Mouse (Mus musculus) left cerebral cortex, adult 11 months (tissue): ENCODE results near the gene Rsf1.

ENCODE experiments used
- DNase-seq: peaks from one replicate; pipeline ENCODE4 v3.0.0; 2022; ENCODE audit warnings: low spot score

Rsf1 gene

DNA sequence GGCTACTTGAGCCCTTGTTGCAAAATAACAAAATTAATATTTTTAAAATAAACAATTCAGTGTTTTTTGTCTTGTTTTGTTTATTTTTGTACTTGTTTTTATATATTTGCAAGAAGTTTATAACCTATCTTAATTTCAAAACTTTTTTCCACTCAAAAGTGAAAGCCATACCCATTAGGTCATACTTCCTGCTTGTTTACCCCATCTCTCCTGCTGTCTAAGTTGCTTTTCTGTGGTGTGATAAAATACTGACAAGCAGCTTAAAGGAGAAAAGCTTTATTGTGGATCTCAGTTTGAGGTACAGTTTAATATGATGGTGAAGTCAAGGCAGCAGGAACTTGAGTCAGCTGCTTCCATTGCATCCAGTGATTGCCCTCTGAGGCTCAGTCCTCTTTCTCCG lies 53.2 kb downstream of the Rsf1 start:
- no peak for DNase-seq

GRCm38 (mm10) chr7:97645060-97645459 lies 65.4 kb downstream of the Rsf1 start:
- DNase-seq = no peak

DNA sequence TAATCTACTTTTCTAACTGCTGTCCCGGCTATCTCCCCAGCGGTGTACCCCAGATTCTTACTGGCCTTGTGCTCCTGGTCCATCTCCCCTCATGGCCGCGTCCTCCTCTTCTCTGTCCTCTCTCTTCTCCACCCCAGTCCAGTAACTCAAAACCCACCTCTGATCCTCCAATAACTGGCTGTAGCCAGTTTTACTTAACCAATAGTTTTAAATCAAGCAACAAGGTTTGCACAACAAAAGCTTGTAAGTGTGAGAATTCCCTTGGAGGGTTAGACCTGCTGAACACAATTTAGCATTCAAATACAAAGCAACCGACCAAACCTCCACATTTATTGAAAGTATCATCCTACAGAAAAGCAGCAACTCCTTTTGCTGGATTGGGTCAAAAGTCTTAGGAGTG lies 68.0 kb downstream of the Rsf1 start:
- no peak for DNase-seq

- DNase-seq = no peak
These were observed 71.0 kb downstream of the Rsf1 start for GRCm38 (mm10) chr7:97650729-97651128.

- no peak for DNase-seq
These were observed 76.5 kb downstream of the Rsf1 start for GRCm38 (mm10) chr7:97656144-97656543.

DNA sequence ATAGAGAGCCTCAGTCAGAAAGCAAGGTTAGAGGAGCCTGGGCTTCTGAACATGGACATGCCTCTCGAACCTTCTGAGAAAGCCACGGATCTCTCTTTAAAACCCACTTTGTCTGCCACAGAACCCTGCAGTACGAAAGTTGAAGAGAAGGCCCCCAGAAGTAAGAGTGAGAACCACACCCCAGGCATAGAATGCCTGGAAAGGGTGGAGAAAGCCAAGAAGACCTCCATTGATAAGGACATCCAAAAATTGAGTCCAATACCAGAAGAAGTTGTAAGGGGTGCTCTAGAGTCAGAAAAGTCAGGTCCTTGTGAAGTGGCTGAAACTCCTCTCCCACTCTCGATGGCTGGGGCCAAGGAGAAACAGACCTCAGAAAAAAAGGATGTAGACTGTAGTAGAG lies 81.9 kb downstream of the Rsf1 start:
- no peak for DNase-seq

GRCm38 (mm10) chr7:97679239-97679638 lies 99.5 kb downstream of the Rsf1 start:
- no peak for DNase-seq

DNA sequence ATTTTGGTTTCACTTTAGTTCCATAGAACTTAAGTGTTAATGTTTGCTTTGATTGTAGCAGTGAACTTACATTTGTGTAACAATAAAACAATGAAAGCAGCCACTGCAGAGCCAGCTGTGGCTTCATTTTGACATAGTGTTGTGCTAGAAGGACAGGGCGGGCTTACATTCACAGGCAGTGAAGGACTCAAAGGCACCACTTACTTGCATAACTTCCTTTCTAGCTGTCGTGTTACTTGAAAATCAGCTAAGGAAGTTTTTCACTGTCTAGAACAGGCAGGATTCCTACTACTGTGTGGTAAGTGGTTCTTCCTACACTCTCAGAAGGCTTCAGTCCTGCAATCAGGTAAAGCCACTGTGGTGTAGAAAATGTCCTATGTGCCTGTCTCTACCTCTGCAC lies 108.1 kb downstream of the Rsf1 start:
- no peak for DNase-seq

DNA sequence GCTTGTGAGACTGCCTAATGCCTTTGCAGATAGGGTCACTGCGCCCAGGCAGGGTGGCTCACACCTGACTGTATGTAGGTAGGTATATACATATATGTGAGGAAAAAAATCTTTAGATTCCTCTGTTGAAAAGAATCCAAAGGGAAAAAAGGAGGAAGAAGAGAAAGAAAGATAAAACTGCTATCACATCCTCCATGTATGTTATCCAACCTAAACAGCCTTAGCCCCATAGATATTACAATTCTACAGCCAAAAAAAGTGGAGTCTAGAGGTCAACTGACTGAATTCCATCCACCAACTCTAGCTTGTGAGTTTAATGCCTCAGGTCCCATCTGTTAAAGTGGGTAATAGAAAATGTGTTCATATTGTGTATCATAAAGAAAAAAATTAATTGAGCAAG lies 115.8 kb downstream of the Rsf1 start:
- no peak for DNase-seq

DNA sequence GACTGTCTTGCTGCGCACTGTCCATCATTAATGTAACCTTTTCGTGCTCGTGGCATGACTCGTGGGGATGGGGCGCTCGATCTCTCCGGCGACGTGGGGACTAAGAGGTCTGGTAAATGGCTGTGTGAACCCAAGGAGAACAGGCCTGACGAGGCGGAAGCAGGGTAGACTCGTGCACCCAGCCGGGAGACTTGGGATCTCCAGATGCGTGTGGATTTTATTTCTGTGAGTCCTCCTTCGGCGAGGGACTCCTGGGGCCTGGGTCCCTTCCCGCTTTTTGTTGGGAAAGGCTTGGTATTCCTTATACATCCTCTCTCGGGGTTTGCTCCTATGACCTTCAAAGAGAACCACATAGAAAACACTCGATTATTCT lies 116.4 kb downstream of the Rsf1 start:
- peak; percentile 15 for DNase-seq

GRCm38 (mm10) chr7:97696506-97697254 lies 117.0 kb downstream of the Rsf1 start, which contains the start of gene Clns1a:
TSS of gene Clns1a (plus strand) at chr7:97696634.
- DNase-seq = peak; percentile 91

GRCm38 (mm10) chr7:97700173-97700572 lies 120.5 kb downstream of the Rsf1 start:
- DNase-seq = no peak

- no peak for DNase-seq
These were observed 121.4 kb downstream of the Rsf1 start for GRCm38 (mm10) chr7:97701106-97701505.

GRCm38 (mm10) chr7:97707123-97707522 lies 127.4 kb downstream of the Rsf1 start:
- no peak for DNase-seq

DNA sequence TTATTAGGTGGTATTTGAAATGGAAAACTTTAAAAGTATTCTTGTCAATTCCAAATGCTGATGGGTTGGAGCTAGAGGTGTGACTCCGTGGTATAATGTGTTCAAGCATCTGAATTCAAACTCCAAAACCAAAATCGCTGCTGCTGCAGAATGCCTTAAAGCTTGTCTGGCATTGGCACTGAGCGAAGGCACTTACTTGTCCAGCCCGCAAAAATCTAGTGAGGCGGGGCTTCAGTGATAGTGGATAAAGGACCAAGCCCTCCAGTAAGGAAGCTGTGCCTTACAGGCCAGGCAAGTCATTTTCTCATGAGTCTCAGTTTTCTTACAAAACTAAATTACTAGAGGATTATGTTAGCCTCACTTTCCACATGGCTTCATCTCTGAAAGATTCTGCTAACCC lies 128.1 kb downstream of the Rsf1 start:
- no peak for DNase-seq

DNA sequence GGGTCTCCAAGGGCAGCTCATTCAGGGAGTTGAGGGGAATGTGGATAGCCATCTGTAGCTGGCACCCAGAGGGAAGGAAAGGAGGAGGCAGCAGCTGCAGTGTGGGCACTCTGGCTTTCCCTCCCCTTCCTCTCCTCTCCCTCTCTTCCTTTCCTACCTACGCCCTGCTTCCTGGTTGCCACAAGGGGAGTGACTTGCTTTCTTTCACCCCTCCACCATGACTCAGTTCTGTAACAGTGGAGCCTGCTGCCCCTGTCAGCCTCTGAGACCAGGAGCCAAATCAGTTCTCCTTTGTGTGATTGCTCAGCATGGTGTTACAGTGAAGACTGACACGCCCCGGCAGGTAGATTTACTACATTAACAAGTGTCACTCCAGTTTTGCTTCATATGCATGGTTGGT lies 129.5 kb downstream of the Rsf1 start:
- DNase-seq = peak; percentile 21

- DNase-seq = no peak
These were observed 135.0 kb downstream of the Rsf1 start for GRCm38 (mm10) chr7:97714651-97715050.

DNA sequence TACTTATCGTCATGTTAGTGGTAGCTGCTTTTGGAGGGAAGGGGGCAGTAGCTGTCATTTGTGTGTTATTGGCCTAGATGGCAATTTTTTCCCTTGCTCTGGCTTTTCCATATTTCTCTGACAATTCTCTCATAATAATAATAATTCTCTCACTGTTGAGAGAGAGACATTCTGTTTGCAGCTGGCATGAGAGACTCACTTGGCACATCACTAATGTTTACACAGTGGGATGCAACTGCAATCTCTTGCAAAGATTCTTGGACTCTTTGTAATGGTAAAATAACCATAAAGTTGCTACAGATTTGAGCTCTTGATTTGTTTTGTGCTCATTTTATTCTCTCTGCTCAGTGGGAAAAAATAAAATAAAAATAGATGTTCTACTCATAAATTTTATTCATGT lies 137.6 kb downstream of the Rsf1 start:
- DNase-seq = no peak

DNA sequence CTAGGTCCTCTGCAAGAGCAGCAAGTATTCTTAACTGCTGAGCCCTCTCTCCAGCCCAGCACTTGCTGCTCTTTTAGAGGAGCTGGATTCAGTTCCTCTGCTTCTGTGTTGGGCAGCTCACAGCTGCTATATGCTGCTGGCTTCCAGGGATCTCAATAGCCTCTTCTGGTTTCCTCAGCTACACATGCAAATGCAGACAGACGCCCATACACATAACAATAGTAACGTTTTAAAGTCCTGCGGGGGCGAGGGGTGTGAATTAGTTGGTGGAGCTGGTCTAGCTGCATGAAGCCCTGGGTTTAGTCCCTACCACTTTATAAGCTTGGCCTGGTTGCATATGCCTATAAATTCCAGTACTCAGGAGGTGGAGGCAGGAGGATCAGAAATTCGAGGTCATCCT lies 139.4 kb downstream of the Rsf1 start:
- DNase-seq = peak; percentile 48

DNA sequence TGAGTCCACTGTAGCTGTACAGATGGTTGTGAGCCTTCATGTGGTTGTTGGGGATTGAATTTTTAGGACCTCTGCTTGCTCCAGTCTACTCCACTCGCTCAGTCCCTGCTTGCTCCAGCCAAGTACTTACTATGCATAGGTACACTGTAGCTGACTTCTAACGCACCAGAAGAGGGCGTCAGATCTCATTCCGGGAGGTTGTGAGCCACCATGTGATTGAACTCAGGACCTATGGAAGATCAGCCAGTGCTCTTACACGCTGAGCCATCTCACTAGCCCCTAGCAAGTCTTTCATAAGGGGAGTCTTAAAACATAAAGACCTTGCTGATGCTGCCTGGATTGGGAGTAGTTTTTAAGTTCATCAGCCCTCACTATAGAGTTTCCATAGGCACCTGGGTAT lies 140.4 kb downstream of the Rsf1 start:
- DNase-seq = no peak

DNA sequence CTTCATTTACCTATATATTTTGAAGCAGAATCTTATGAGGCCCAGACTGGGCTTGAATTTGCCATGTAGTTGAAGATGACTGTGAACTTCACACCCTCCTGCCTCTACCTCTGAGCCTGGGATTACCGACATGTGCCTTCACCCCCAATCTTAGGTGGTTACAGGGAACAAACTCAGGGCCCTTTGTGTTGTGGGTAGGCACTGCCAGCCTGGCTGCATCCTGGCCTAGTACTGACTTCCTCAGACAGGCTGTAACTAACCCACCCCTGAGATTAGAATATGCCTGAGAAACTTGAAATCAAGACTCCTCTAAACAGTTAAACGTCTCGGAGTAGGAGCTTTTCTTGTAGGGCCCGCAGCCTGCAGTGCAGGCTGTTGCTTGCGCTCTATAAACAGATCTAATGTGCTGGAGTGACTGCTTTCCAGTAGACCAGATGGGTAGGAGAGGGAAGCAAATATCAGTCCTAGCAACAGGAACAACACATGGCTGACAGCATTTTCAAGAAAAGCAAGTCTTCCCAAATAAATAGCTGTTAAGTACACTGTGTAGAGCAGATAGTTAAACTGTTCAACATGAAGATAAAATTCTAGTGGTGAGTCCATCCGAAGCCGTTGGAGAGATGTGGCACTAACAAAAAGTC lies 142.7 kb downstream of the Rsf1 start:
- no peak for DNase-seq

GRCm38 (mm10) chr7:97723646-97724538 lies 144.2 kb downstream of the Rsf1 start:
- no peak for DNase-seq

DNA sequence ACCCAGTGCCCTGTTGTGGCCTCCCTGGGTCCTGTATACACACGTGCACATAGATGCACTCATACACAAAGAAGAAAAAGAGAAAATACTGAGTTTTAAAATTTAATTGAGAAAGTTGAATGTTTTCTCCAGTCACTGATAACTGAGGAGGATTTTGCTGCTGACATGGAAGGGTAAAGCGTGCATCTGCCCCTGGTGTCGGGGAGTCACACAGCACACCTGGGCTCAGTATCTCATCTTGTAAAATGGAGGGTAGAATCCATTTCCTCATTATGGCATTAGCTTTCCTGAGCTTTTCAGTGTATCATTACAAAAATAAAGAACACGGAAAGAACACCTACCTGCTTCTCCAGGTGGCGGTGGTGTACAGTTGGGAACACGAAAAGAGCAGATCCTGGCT lies 145.7 kb downstream of the Rsf1 start:
- DNase-seq = no peak
